Mouse (Mus musculus) liver, embryonic 12.5 days (tissue): ENCODE data around the gene Ina. TPM values are rescaled to one million over a fixed set of nuclear protein-coding genes. Genes with fewer than 3 reads are reported as not detected.
"Not testable (repeated sequence)": the region's sequence is repeated elsewhere in the genome, so short reads cannot be mapped to it uniquely, and the experiment has no call there.

ENCODE experiments used
- ATAC-seq: fragments of 200-750 bp; cut with Nextera tagmentation; 2 replicates; pipeline ENCODE4 v1.8.0; 2017; ENCODE audit warnings: moderate number of reproducible peaks, mild to moderate bottlenecking, moderate library complexity
- H3K27ac ChIP-seq: fragments of 300-500 bp; sonication (generic); 2 replicates; pipeline ENCODE4 v1.5.1; 2016; ENCODE audit warnings: mild to moderate bottlenecking
- H3K27me3 ChIP-seq: fragments of 300-500 bp; sonication (generic); replicated peaks from 2 replicates; pipeline ENCODE4 v1.6.1; 2016; ENCODE audit warnings: mild to moderate bottlenecking, moderate library complexity
- H3K36me3 ChIP-seq: fragments of 300-500 bp; sonication (generic); 2 replicates; pipeline ENCODE4 v1.6.1; 2016; ENCODE audit warnings: mild to moderate bottlenecking, moderate library complexity
- H3K4me1 ChIP-seq: fragments of 300-500 bp; sonication (generic); 2 replicates; pipeline ENCODE4 v1.6.1; 2016
- H3K4me2 ChIP-seq: fragments of 300-500 bp; sonication (generic); 2 replicates; pipeline ENCODE4 v1.6.1; 2016; ENCODE audit warnings: mild to moderate bottlenecking, moderate library complexity
- H3K4me3 ChIP-seq: fragments of 300-500 bp; sonication (generic); 2 replicates; pipeline ENCODE4 v1.5.1; 2016; ENCODE audit warnings: mild to moderate bottlenecking, moderate library complexity
- H3K9ac ChIP-seq: fragments of 300-500 bp; sonication (generic); 2 replicates; pipeline ENCODE4 v1.6.1; 2016; ENCODE audit warnings: mild to moderate bottlenecking, moderate library complexity
- H3K9me3 ChIP-seq: fragments of 300-500 bp; sonication (generic); replicated peaks from 2 replicates; pipeline ENCODE4 v1.6.1; 2016; ENCODE audit warnings: mild to moderate bottlenecking, moderate library complexity
- WGBS: fragments of 180-500 bp; shearing (Covaris S2); methylation state at CpG from one replicate; pipeline ENCODE4 v1.1.7; 2016; ENCODE audit not compliant: insufficient replicate concordance; 5-methylcytosine and 5-hydroxymethylcytosine counted together
- polyA plus RNA-seq: library from polyadenylated mRNA; unstranded; fragments of >200 nt; fragmentation: Nextera tagmentation; extraction: Ambion mirVana; gene quantifications from 2 replicates; pipeline ENCODE4 v1.2.1, GENCODE M21; 2016

Gene Ina
- polyA plus RNA-seq, 1 experiment from 2014 or later, result 0.12 TPM

- Histone ChIP-seq H3K4me3 (peak overlapping the region; percentile 40), H3K4me2 (peak overlapping the region; percentile 70), H3K27me3 (no peaks in the 10 kb centered on the region), H3K9ac (peak overlapping the region; percentile 68), H3K9me3 (no peaks in the 10 kb centered on the region), H3K36me3 (no peaks in the 10 kb centered on the region), H3K27ac (peak overlapping the region; percentile 94), H3K4me1 (peaks cover 72% of the 10 kb centered on the region)
- peak; percentile 93 for ATAC-seq
- 19% methylated on average over 16 of the region's 16 CpGs for WGBS
Measured at GRCm38 (mm10) chr19:46988231-46989087, 26.0 kb upstream of the Ina start.

GRCm38 (mm10) chr19:46989479-46990152 lies 24.9 kb upstream of the Ina start:
- 0 out of 2 replicates have a peak overlapping the region, but pooled peaks have one; percentile 19 for H3K9ac ChIP-seq
- peak overlapping the region; percentile 94 for H3K27ac ChIP-seq
- peaks cover 60% of the 10 kb centered on the region for H3K4me1 ChIP-seq
- H3K4me3 ChIP-seq, result no peak overlapping the region
- 61% methylated on average over 20 of the region's 20 CpGs for WGBS
- no peak for ATAC-seq
- peak overlapping the region; percentile 70 for H3K4me2 ChIP-seq
- no peaks in the 10 kb centered on the region for H3K27me3 ChIP-seq
- H3K9me3 ChIP-seq, result no peaks in the 10 kb centered on the region
- no peaks in the 10 kb centered on the region for H3K36me3 ChIP-seq

- no peaks in the 10 kb centered on the region for H3K9me3 ChIP-seq
- no peaks in the 10 kb centered on the region for H3K36me3 ChIP-seq
- H3K4me1 ChIP-seq, result peaks cover 55% of the 10 kb centered on the region
- 80% methylated on average over 3 of the region's 3 CpGs for WGBS
- no peak for ATAC-seq
- 0 out of 2 replicates have a peak overlapping the region, but pooled peaks have one; percentile 19 for H3K9ac ChIP-seq
- peak overlapping the region; percentile 94 for H3K27ac ChIP-seq
- no peak overlapping the region for H3K4me3 ChIP-seq
- no peaks in the 10 kb centered on the region for H3K27me3 ChIP-seq
- peak overlapping the region; percentile 70 for H3K4me2 ChIP-seq
Measured at GRCm38 (mm10) chr19:46990153-46990518, 24.4 kb upstream of the Ina start.

GRCm38 (mm10) chr19:46990625-46991024 lies 23.9 kb upstream of the Ina start:
- not testable (repeated sequence) for H3K4me2 ChIP-seq, ATAC-seq, H3K9ac ChIP-seq, H3K36me3 ChIP-seq, H3K27me3 ChIP-seq, H3K4me3 ChIP-seq, H3K9me3 ChIP-seq, H3K27ac ChIP-seq
- peaks cover 50% of the 10 kb centered on the region for H3K4me1 ChIP-seq
- WGBS, result 75% methylated on average over 8 of the region's 8 CpGs

GRCm38 (mm10) chr19:46991145-46991544 lies 23.4 kb upstream of the Ina start:
- Histone ChIP-seq H3K27ac (no peak overlapping the region), H3K36me3 (no peaks in the 10 kb centered on the region), H3K4me2 (no peak overlapping the region), H3K9me3 (no peaks in the 10 kb centered on the region), H3K9ac (no peak overlapping the region), H3K4me3 (no peak overlapping the region), H3K27me3 (no peaks in the 10 kb centered on the region), H3K4me1 (peaks cover 45% of the 10 kb centered on the region)
- no peak for ATAC-seq
- WGBS, result 9% methylated on average over 5 of the region's 5 CpGs

- not testable (repeated sequence) for H3K27ac ChIP-seq, H3K9me3 ChIP-seq, H3K36me3 ChIP-seq, ATAC-seq, H3K9ac ChIP-seq, H3K4me2 ChIP-seq, H3K27me3 ChIP-seq, H3K4me3 ChIP-seq
- 67% methylated on average over 4 of the region's 4 CpGs for WGBS
- H3K4me1 ChIP-seq, result peaks cover 34% of the 10 kb centered on the region
Measured at GRCm38 (mm10) chr19:46992329-46992728, 22.2 kb upstream of the Ina start.

GRCm38 (mm10) chr19:46996095-46996494 lies 18.4 kb upstream of the Ina start:
- no peaks in the 10 kb centered on the region for H3K36me3 ChIP-seq
- H3K27me3 ChIP-seq, result no peaks in the 10 kb centered on the region
- no peak overlapping the region for H3K27ac ChIP-seq
- H3K4me2 ChIP-seq, result no peak overlapping the region
- no peaks in the 10 kb centered on the region for H3K9me3 ChIP-seq
- WGBS, result 79% methylated on average over 9 of the region's 9 CpGs
- no peak overlapping the region for H3K9ac ChIP-seq
- peaks cover 22% of the 10 kb centered on the region for H3K4me1 ChIP-seq
- no peak for ATAC-seq
- H3K4me3 ChIP-seq, result no peak overlapping the region

GRCm38 (mm10) chr19:46998168-46998870 lies 16.2 kb upstream of the Ina start:
- H3K9me3 ChIP-seq, result no peaks in the 10 kb centered on the region
- H3K27ac ChIP-seq, result peak overlapping the region; percentile 64
- no peaks in the 10 kb centered on the region for H3K36me3 ChIP-seq
- H3K4me3 ChIP-seq, result no peak overlapping the region
- peak overlapping the region; percentile 11; the same call in 1 of the 2 replicates for H3K4me2 ChIP-seq
- 57% methylated on average over 8 of the region's 8 CpGs for WGBS
- H3K27me3 ChIP-seq, result no peaks in the 10 kb centered on the region
- no peak for ATAC-seq
- no peak overlapping the region for H3K9ac ChIP-seq
- peaks cover 22% of the 10 kb centered on the region for H3K4me1 ChIP-seq

- H3K4me2 ChIP-seq, result peak overlapping the region; percentile 55
- no peak overlapping the region for H3K4me3 ChIP-seq
- H3K36me3 ChIP-seq, result no peaks in the 10 kb centered on the region
- no peaks in the 10 kb centered on the region; the same call in 1 of the 2 replicates for H3K27me3 ChIP-seq
- peak; percentile 32; the same call in 1 of the 2 replicates for ATAC-seq
- peak overlapping the region; percentile 76 for H3K27ac ChIP-seq
- H3K9me3 ChIP-seq, result no peaks in the 10 kb centered on the region
- peaks cover 22% of the 10 kb centered on the region for H3K4me1 ChIP-seq
- 35% methylated on average over 4 of the region's 4 CpGs for WGBS
- H3K9ac ChIP-seq, result no peak overlapping the region
Measured at GRCm38 (mm10) chr19:46998953-46999352, 15.5 kb upstream of the Ina start.

GRCm38 (mm10) chr19:46999753-47000152 lies 14.7 kb upstream of the Ina start:
- H3K9me3 ChIP-seq, result no peaks in the 10 kb centered on the region
- H3K27ac ChIP-seq, result peak overlapping the region; percentile 76
- H3K4me1 ChIP-seq, result peaks cover 22% of the 10 kb centered on the region
- 30% methylated on average over 6 of the region's 6 CpGs for WGBS
- H3K9ac ChIP-seq, result no peak overlapping the region
- peaks cover 5% of the 10 kb centered on the region for H3K27me3 ChIP-seq
- no peak overlapping the region for H3K4me3 ChIP-seq
- H3K36me3 ChIP-seq, result no peaks in the 10 kb centered on the region
- ATAC-seq, result peak; percentile 86
- H3K4me2 ChIP-seq, result peak overlapping the region; percentile 55

- not testable (repeated sequence) for H3K27me3 ChIP-seq, H3K9ac ChIP-seq, H3K36me3 ChIP-seq, H3K4me2 ChIP-seq, H3K9me3 ChIP-seq, H3K4me3 ChIP-seq, ATAC-seq
- 77% methylated on average over 2 of the region's 3 CpGs for WGBS
- Histone ChIP-seq H3K27ac (peak overlapping the region; percentile 36; the same call in 1 of the 2 replicates), H3K4me1 (peaks cover 22% of the 10 kb centered on the region)
Measured at GRCm38 (mm10) chr19:47000357-47000756, 14.1 kb upstream of the Ina start.
